Mouse (Mus musculus): ENCODE measurements around the gene Adssl1. TPM values are rescaled to one million over a fixed set of nuclear protein-coding genes. Genes with fewer than 3 reads are reported as not detected.

Adssl1 gene
- polyA plus RNA-seq, 1 experiment from 2014 or later: 2.1 TPM

DNA sequence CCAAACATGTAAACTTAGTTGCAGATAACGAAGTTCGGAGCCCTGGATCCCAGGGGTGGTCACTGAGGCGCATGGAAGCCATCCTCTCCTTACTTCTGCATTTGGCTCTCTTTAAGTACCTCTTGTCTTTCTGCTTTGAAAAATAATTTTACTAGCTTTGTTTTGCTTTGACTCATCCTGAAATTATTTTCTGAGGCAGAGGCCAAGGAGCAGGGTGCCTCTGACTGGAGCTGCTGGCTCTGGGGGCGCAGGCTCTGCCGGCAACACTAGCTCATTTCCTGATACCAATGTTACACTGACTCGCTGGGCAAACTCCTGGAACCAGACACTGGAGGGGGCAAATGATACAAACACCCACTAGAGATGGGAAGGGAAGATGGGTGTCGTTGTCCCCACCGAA, 39.9 kb upstream of the Adssl1 start:
- Histone ChIP-seq H3K27ac (ENCODE audit: low read depth, low read length) (no peak overlapping the region), H3K4me2 (ENCODE audit: low read length) (no peak overlapping the region), H3K9me3 (replicated peaks; ENCODE audit: control insufficient read depth, low read length) (no peaks in the 10 kb centered on the region), H3K27me3 (replicated peaks; ENCODE audit: control insufficient read depth, insufficient read depth, low read length) (no peaks in the 10 kb centered on the region), H3K4me3 (ENCODE audit: low read depth, low read length) (no peak overlapping the region), H3K9ac (ENCODE audit: low read length) (no peak overlapping the region), H3K36me3 (ENCODE audit: control insufficient read depth, insufficient read depth, low read length) (no peaks in the 10 kb centered on the region), H3K4me1 (ENCODE audit: control insufficient read depth, insufficient read depth, low read length) (no peaks in the 10 kb centered on the region)
- DNase-seq (ENCODE audit: low spot score) (no peak), ATAC-seq (no peak)
- 91% methylated on average over 8 of the region's 8 CpGs for WGBS

DNA sequence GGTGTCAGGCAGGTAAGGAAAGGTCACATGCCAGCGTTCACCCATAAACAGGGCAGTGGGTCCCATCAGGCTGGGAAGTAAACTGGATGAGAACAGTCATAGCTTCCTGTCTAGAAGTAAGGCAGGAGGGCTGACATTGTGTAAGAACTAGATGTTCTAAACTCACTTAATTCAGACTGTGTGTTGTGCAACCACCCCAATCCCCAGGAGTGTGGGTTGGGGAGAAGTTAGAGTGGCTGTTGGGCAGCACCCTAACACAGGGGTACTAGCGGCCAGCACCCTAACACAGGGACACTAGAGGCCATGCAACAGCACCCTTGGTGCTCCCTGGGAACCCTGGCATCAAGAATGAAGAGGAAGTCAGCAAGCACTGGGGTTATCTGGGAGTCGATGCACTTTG, 38.7 kb upstream of the Adssl1 start:
- Histone ChIP-seq H3K27ac (ENCODE audit: low read depth, low read length) (no peak overlapping the region), H3K4me3 (ENCODE audit: low read depth, low read length) (no peak overlapping the region), H3K4me1 (ENCODE audit: control insufficient read depth, insufficient read depth, low read length) (no peaks in the 10 kb centered on the region), H3K9ac (ENCODE audit: low read length) (no peak overlapping the region), H3K4me2 (ENCODE audit: low read length) (no peak overlapping the region), H3K36me3 (ENCODE audit: control insufficient read depth, insufficient read depth, low read length) (no peaks in the 10 kb centered on the region), H3K27me3 (replicated peaks; ENCODE audit: control insufficient read depth, insufficient read depth, low read length) (no peaks in the 10 kb centered on the region), H3K9me3 (replicated peaks; ENCODE audit: control insufficient read depth, low read length) (no peaks in the 10 kb centered on the region)
- DNase-seq (ENCODE audit: low spot score): no peak
- 84% methylated on average over 3 of the region's 3 CpGs for WGBS
- ATAC-seq: no peak

DNA sequence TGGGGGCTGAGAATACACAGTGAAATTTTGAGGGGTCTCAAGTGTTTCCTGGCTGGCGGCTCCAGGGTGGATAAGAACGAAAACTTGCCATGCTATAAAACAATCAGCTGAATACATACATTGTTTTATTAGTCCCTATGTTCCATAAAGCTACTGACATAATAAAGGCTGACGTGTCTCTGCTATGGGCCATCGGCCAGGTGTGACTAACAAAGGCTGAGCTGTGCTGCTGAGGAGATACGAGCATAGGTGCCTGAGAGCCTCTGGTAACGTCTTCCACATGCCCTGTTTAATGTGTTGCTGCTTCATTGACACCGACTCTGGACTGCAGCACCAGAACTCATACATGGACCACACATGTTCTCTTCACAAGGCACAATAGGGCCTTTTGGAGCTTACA, 34.9 kb upstream of the Adssl1 start:
- no peak for DNase-seq (ENCODE audit: low spot score)
- H3K27ac ChIP-seq (ENCODE audit: low read depth, low read length): no peak overlapping the region
- no peaks in the 10 kb centered on the region for H3K36me3 ChIP-seq (ENCODE audit: control insufficient read depth, insufficient read depth, low read length)
- no peak overlapping the region for H3K4me2 ChIP-seq (ENCODE audit: low read length)
- H3K9ac ChIP-seq (ENCODE audit: low read length): no peak overlapping the region
- H3K27me3 ChIP-seq (replicated peaks; ENCODE audit: control insufficient read depth, insufficient read depth, low read length): peaks cover 18% of the 10 kb centered on the region
- no peak overlapping the region for H3K4me3 ChIP-seq (ENCODE audit: low read depth, low read length)
- no peak for ATAC-seq
- no peaks in the 10 kb centered on the region for H3K9me3 ChIP-seq (replicated peaks; ENCODE audit: control insufficient read depth, low read length)
- 71% methylated on average over 7 of the region's 7 CpGs for WGBS
- H3K4me1 ChIP-seq (ENCODE audit: control insufficient read depth, insufficient read depth, low read length): peaks cover 12% of the 10 kb centered on the region; the same call in 1 of the 2 replicates

- peaks cover 13% of the 10 kb centered on the region; the same call in 1 of the 2 replicates for H3K4me1 ChIP-seq (ENCODE audit: control insufficient read depth, insufficient read depth, low read length)
- H3K4me3 ChIP-seq (ENCODE audit: low read depth, low read length): no peak overlapping the region
- peaks cover 18% of the 10 kb centered on the region for H3K27me3 ChIP-seq (replicated peaks; ENCODE audit: control insufficient read depth, insufficient read depth, low read length)
- no peak for DNase-seq (ENCODE audit: low spot score)
- WGBS: 64% methylated on average over 7 of the region's 7 CpGs
- no peaks in the 10 kb centered on the region for H3K9me3 ChIP-seq (replicated peaks; ENCODE audit: control insufficient read depth, low read length)
- H3K27ac ChIP-seq (ENCODE audit: low read depth, low read length): no peak overlapping the region
- H3K9ac ChIP-seq (ENCODE audit: low read length): no peak overlapping the region
- ATAC-seq: no peak
- H3K36me3 ChIP-seq (ENCODE audit: control insufficient read depth, insufficient read depth, low read length): no peaks in the 10 kb centered on the region
- H3K4me2 ChIP-seq (ENCODE audit: low read length): no peak overlapping the region
Measured at GRCm38 (mm10) chr12:112585924-112586538, 33.8 kb upstream of the Adssl1 start.

GRCm38 (mm10) chr12:112587125-112588124, 32.4 kb upstream of the Adssl1 start:
- Histone ChIP-seq H3K4me1 (ENCODE audit: control insufficient read depth, insufficient read depth, low read length) (peaks cover 13% of the 10 kb centered on the region; the same call in 1 of the 2 replicates), H3K4me2 (ENCODE audit: low read length) (peak overlapping the region; percentile 91; the same call in 1 of the 2 replicates), H3K4me3 (ENCODE audit: low read depth, low read length) (no peak overlapping the region), H3K27ac (ENCODE audit: low read depth, low read length) (no peak overlapping the region), H3K36me3 (ENCODE audit: control insufficient read depth, insufficient read depth, low read length) (no peaks in the 10 kb centered on the region), H3K27me3 (replicated peaks; ENCODE audit: control insufficient read depth, insufficient read depth, low read length) (peaks cover 18% of the 10 kb centered on the region), H3K9ac (ENCODE audit: low read length) (no peak overlapping the region), H3K9me3 (replicated peaks; ENCODE audit: control insufficient read depth, low read length) (no peaks in the 10 kb centered on the region)
- WGBS: 84% methylated on average over 14 of the region's 14 CpGs
- no peak for DNase-seq (ENCODE audit: low spot score)
- ATAC-seq: no peak

GRCm38 (mm10) chr12:112588426-112589256, 31.2 kb upstream of the Adssl1 start, which contains the start of gene Inf2:
Gene Inf2 (plus strand): TSS chr12:112588784.
- Histone ChIP-seq H3K4me3 (ENCODE audit: low read depth, low read length) (peak within 1 kb of the TSS; percentile 43), H3K36me3 (ENCODE audit: control insufficient read depth, insufficient read depth, low read length) (no peaks in the 10 kb centered on the region), H3K27me3 (replicated peaks; ENCODE audit: control insufficient read depth, insufficient read depth, low read length) (peaks cover 18% of the 10 kb centered on the region), H3K27ac (ENCODE audit: low read depth, low read length) (no peak within 1 kb of the TSS), H3K4me2 (ENCODE audit: low read length) (peak within 1 kb of the TSS; percentile 91), H3K9me3 (replicated peaks; ENCODE audit: control insufficient read depth, low read length) (no peaks in the 10 kb centered on the region), H3K4me1 (ENCODE audit: control insufficient read depth, insufficient read depth, low read length) (peaks cover 13% of the 10 kb centered on the region; the same call in 1 of the 2 replicates), H3K9ac (ENCODE audit: low read length) (peak within 1 kb of the TSS; percentile 64)
- ATAC-seq (peak; percentile 88), DNase-seq (ENCODE audit: low spot score) (peak; percentile 70)
- WGBS: under 1% methylated on average over 49 of the region's 60 CpGs

GRCm38 (mm10) chr12:112589491-112590191, 30.2 kb upstream of the Adssl1 start:
- Histone ChIP-seq H3K4me1 (ENCODE audit: control insufficient read depth, insufficient read depth, low read length) (peaks cover 21% of the 10 kb centered on the region), H3K9ac (ENCODE audit: low read length) (no peak overlapping the region), H3K4me2 (ENCODE audit: low read length) (peak overlapping the region; percentile 91), H3K9me3 (replicated peaks; ENCODE audit: control insufficient read depth, low read length) (no peaks in the 10 kb centered on the region), H3K36me3 (ENCODE audit: control insufficient read depth, insufficient read depth, low read length) (no peaks in the 10 kb centered on the region), H3K4me3 (ENCODE audit: low read depth, low read length) (peak overlapping the region; percentile 43), H3K27me3 (replicated peaks; ENCODE audit: control insufficient read depth, insufficient read depth, low read length) (peaks cover 18% of the 10 kb centered on the region), H3K27ac (ENCODE audit: low read depth, low read length) (no peak overlapping the region)
- no peak for DNase-seq (ENCODE audit: low spot score)
- ATAC-seq: no peak
- 65% methylated on average over 8 of the region's 8 CpGs for WGBS

All from forebrain, embryonic 14.5 days (tissue).